Comparison of ENCODE assay signal across 8 mouse cellular contexts in the genomic region with DNA sequence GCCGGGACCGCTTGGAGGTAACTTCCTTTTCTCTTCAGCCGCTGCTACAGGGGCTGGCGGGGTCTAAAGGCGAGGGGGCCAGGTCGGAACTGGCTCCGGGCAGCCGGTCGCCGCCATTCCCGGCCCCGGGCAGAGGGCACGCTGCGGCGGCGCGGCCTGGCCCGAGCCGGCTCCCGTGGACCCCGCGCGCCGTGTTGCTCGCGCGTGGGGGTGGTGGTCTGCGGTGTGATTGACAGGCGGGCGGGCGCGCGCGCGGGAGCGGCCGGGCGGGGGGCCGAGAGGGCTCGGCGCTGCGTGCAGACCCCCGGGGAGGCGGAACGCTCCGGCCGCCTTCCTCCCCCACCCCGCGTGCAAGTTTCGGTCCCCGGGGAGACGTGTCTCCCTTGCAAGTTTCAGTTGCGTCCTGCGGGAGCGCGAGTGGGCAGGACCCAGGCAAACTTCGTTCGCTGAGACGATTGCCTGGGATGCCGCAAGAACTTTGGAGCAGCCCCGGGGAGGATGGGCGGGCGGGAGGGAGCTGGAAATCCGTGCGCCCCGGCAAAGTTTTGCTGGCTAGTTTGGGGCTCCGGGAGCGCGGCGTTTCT. TPM values are rescaled to one million over a fixed set of nuclear protein-coding genes. Genes with fewer than 3 reads are reported as not detected.
DNase-seq lines count a peak whose midpoint lies in the region; ATAC-seq lines count a peak whose summit lies in the region.

No protein-coding gene starts in this region.

- under 1% methylated on average over 67 of the region's 70 CpGs for WGBS in hindbrain, embryonic 13.5 days
- under 1% methylated on average over 48 of the region's 70 CpGs for WGBS in macrophage (ENCODE audit: missing documents)

- H3K79me2 ChIP-seq in macrophage (ENCODE audit: inconsistent target): peaks cover 29% of the 10 kb centered on the region

- peak overlapping the region; percentile 97 for H3K9ac ChIP-seq in hindbrain, embryonic 13.5 days

- peaks cover 3% of the 10 kb centered on the region; the same call in 1 of the 2 replicates for H3K27me3 ChIP-seq in hindbrain, embryonic 13.5 days

- H3K27ac ChIP-seq in hindbrain, embryonic 13.5 days: peak overlapping the region; percentile 98
- H3K27ac ChIP-seq in macrophage: no peak overlapping the region

- H3K4me1 ChIP-seq in hindbrain, embryonic 13.5 days (replicated peaks): peaks cover 28% of the 10 kb centered on the region

- no peaks in the 10 kb centered on the region for H3K9me3 ChIP-seq in hindbrain, embryonic 13.5 days

- peak overlapping the region; percentile 69 for H3K4me3 ChIP-seq in hindbrain, embryonic 13.5 days
- H3K4me3 ChIP-seq in macrophage (ENCODE audit: inconsistent target): peak overlapping the region; percentile 43

- ATAC-seq in hindbrain, embryonic 13.5 days (ENCODE audit: low FRiP score): peak; percentile 84

- DNase-seq in R1 (ENCODE audit: low read depth, low spot score): peak; percentile 45
- peak; percentile 44 for DNase-seq in cerebellum, adult 8-10 months
- DNase-seq in frontal cortex, postnatal 10 days (ENCODE audit: low spot score in 2 of 2): peak; percentile 33 to 55
- peak; percentile 16 to 18 for DNase-seq in left cerebral cortex, adult 8-10 months (ENCODE audit: low spot score in 2 of 2)
- peak; percentile 37 for DNase-seq in right cerebral cortex, adult 18-20 months
- peak; percentile 71 for DNase-seq in thymus, postnatal 4 days

- peak overlapping the region; percentile 70 for H3K4me2 ChIP-seq in hindbrain, embryonic 13.5 days

- H3K36me3 ChIP-seq in hindbrain, embryonic 13.5 days: no peaks in the 10 kb centered on the region
- no peaks in the 10 kb centered on the region for H3K36me3 ChIP-seq in macrophage (ENCODE audit: inconsistent target)

RNA-seq across cellular contexts. Expression of a gene that starts 0.6 kb away (rescaled TPM):
- 6.2 and 7.2 TPM in 2 replicates for polyA plus RNA-seq in hindbrain, embryonic 13.5 days (2015; fragmentation: Nextera tagmentation; extraction: Ambion mirVana)
- total RNA-seq in left cerebral cortex, adult 8-10 months (2022): 10 to 100 TPM; 16.9 to 20.8 (median 18.3) TPM
- 10 to 100 TPM in 18 of 26 experiments, 1 to 10 TPM in 8; 4.6 to 31.8 (median 11.9) TPM for total RNA-seq in macrophage (2018; cell fraction: chromatin; rRNA removed)
- total RNA-seq in macrophage (2018; cell fraction: cytosol; rRNA removed): 1 to 10 TPM; 3.9 to 9.8 (median 5.3) TPM
- 10 to 100 TPM in 12 of 26 experiments, 1 to 10 TPM in 14; 4.4 to 32.4 (median 9.6) TPM for total RNA-seq in macrophage (2018; cell fraction: nucleus; rRNA removed)
- polyA plus RNA-seq in macrophage (2018): 3.8 to 5.3 TPM (median 4.8 TPM) in 3 replicates

Comparison
In these comparisons a context has a peak if more than half of its experiments do, and no peak if none do; other contexts are left out.
1. DNase-seq: peak in every context shown above with its lines; median percentile 71 in thymus, postnatal 4 days; 45 in R1; 44 in cerebellum, adult 8-10 months; 44 in frontal cortex, postnatal 10 days; 37 in right cerebral cortex, adult 18-20 months; 17 in left cerebral cortex, adult 8-10 months.